Mouse (Mus musculus): ENCODE measurements around the gene Cep162.

Gene Cep162

GRCm38 (mm10) chr9:87254903-87255695, at the start of gene Cep162:
TSS of gene Cep162 (minus strand) at chr9:87255536.
- DNase-seq, result peak; percentile 82 to 90

- no peak for DNase-seq
Observed at GRCm38 (mm10) chr9:87303196-87303595, 47.9 kb upstream of the Cep162 start.

GRCm38 (mm10) chr9:87298900-87299299, 43.6 kb upstream of the Cep162 start:
- DNase-seq, result peak; percentile 48 to 53

- no peak for DNase-seq
Observed at GRCm38 (mm10) chr9:87297522-87297921, 42.2 kb upstream of the Cep162 start.

GRCm38 (mm10) chr9:87255696-87256030, 327 bp upstream of the Cep162 start:
- DNase-seq, result no peak

- no peak for DNase-seq
Observed at GRCm38 (mm10) chr9:87248118-87248517, 7.2 kb downstream of the Cep162 start.

- DNase-seq, result no peak
Observed at GRCm38 (mm10) chr9:87247678-87248077, 7.7 kb downstream of the Cep162 start.

GRCm38 (mm10) chr9:87213204-87213603, 42.1 kb downstream of the Cep162 start:
- DNase-seq, result no peak

GRCm38 (mm10) chr9:87210830-87211339, 44.5 kb downstream of the Cep162 start:
- DNase-seq, result no peak

GRCm38 (mm10) chr9:87202431-87202830, 52.9 kb downstream of the Cep162 start:
- no peak for DNase-seq

- no peak for DNase-seq
Observed at GRCm38 (mm10) chr9:87200919-87201318, 54.4 kb downstream of the Cep162 start.

GRCm38 (mm10) chr9:87200426-87200825, 54.9 kb downstream of the Cep162 start:
- no peak for DNase-seq

GRCm38 (mm10) chr9:87198036-87198435, 57.3 kb downstream of the Cep162 start:
- DNase-seq, result peak; percentile 45

GRCm38 (mm10) chr9:87197277-87197676, 58.1 kb downstream of the Cep162 start:
- no peak for DNase-seq

- no peak for DNase-seq
Observed at GRCm38 (mm10) chr9:87193721-87194120, 61.6 kb downstream of the Cep162 start.

GRCm38 (mm10) chr9:87187336-87187735, 68.0 kb downstream of the Cep162 start:
- no peak for DNase-seq

GRCm38 (mm10) chr9:87182231-87182630, 73.1 kb downstream of the Cep162 start:
- no peak for DNase-seq

GRCm38 (mm10) chr9:87178534-87178933, 76.8 kb downstream of the Cep162 start:
- no peak for DNase-seq

GRCm38 (mm10) chr9:87171517-87171916, 83.8 kb downstream of the Cep162 start:
- DNase-seq, result no peak

- no peak for DNase-seq
Observed at GRCm38 (mm10) chr9:87170891-87171290, 84.4 kb downstream of the Cep162 start.

- no peak for DNase-seq
Observed at GRCm38 (mm10) chr9:87169144-87169543, 86.2 kb downstream of the Cep162 start.

GRCm38 (mm10) chr9:87168051-87168450, 87.3 kb downstream of the Cep162 start:
- DNase-seq, result no peak

- DNase-seq, result no peak
Observed at GRCm38 (mm10) chr9:87167001-87167830, 88.1 kb downstream of the Cep162 start.

- DNase-seq, result no peak
Observed at GRCm38 (mm10) chr9:87162559-87162958, 92.8 kb downstream of the Cep162 start.
